Mouse (Mus musculus): Measurements from ENCODE around the gene Zscan29. TPM values are rescaled to one million over a fixed set of nuclear protein-coding genes. Genes with fewer than 3 reads are reported as not detected.

The Zscan29 gene
- 20.7 and 22.9 TPM in 2 replicates for total RNA-seq (2021)
- long read RNA-seq, transcript Zscan29-203 (2 exons, 2,894 nt) = major isoform, 5 of 22 reads
- long read RNA-seq, partial matches to known transcripts = 12 of 22 reads
- long read RNA-seq, other reads (novel, unspliced or antisense) = 5 of 22 reads

- peak; percentile 93 for DNase-seq
Observed at GRCm38 (mm10) chr2:121170980-121171742, at the start of gene Zscan29. TSS of gene Zscan29 (minus strand) at chr2:121171125.

- no peak for DNase-seq
Observed at GRCm38 (mm10) chr2:121219994-121220393, 49.1 kb upstream of the Zscan29 start.

GRCm38 (mm10) chr2:121219177-121219576 is 48.3 kb upstream of the Zscan29 start:
- no peak for DNase-seq

GRCm38 (mm10) chr2:121214491-121214890 is 43.6 kb upstream of the Zscan29 start:
- DNase-seq = no peak

DNA sequence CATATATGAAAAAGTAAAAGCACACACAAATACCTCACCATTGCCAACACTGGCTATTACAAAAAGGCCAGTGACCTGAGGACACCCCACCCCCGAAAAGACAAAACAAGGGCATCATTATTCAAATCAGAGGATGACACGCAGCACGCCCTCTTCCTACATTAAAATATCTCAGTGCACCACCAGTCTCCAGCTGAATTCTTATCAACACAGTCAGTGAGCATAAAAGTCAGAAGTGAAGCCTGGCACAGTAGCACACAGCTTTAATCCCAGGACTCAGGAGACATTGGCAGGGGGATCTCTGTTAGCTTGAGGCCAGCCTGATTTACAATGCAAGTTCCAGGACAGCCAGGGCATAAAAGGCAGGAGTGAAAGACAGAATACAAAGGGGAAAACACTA is 35.6 kb upstream of the Zscan29 start:
- no peak for DNase-seq

DNA sequence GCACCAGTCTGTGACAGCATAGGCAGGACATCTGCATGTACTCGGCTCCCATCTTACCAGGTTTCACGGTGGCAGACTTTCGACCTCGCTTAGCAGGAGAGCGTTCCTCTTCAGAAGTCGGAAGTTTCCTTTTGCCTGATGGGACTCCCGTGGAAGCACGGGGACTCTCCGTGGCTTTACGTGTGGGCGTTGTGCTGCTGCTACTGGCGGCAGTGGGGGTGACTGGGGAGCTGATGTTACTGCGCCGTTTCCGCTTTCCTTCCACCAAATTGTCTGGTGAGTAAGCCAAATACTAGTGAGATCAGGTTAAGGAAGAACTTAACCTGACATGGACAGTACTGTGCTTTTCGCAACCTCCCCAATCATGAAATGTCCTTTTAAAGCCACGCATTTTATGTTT is 33.4 kb upstream of the Zscan29 start:
- DNase-seq = no peak

DNA sequence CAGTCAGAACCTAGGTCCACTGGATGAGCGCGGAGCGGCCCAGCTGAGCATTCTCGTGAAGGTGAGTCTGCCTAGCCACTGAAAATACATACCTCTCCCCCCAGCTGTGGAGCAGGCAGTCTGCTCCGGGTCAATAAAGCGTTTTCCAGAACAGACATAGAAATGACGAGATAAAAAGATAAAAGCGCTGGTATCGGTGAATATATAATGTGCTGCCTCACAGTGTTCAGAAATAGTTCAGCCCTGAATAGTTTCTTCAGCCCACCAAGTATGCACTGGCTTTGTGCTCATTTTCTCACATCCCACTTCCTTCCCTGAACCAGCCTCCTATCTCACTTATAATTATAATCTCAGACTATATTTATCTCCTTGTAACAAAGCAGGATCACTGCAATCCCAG is 24.5 kb upstream of the Zscan29 start:
- no peak for DNase-seq

- no peak for DNase-seq
Observed at GRCm38 (mm10) chr2:121188530-121188929, 17.6 kb upstream of the Zscan29 start.

- DNase-seq = no peak
Observed at GRCm38 (mm10) chr2:121184142-121184541, 13.2 kb upstream of the Zscan29 start.

GRCm38 (mm10) chr2:121183431-121183830 is 12.5 kb upstream of the Zscan29 start:
- no peak for DNase-seq

DNA sequence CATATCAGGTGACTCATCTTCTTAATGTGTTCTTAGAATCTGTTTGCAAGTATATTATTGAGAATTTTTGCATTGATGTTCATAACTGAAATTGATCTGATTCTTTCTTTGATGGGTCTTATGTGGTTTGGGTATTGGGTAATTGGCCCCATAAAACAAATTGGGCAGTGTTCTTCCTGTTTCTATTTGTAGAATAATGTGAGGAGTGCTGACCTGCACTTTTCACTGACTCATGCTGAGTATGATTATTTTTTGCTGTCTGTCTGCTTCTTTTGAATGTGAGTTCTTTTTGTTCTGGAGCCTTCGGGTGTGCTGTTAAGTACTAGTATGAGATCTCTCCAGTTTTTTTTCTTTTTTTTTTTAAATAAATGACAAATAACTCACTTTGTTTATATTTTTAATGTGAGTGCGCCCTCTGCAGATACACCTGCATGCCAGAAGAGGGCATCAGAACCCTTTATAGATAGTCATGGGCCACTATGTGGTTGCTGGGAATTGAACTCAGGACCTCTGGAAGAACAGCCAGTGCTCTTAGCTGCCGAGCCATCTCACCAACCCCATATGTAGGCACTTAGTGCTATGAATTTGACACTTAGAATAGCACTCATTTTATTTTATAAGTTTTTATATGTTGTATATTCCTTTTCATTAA is 8.0 kb upstream of the Zscan29 start:
- no peak for DNase-seq

DNA sequence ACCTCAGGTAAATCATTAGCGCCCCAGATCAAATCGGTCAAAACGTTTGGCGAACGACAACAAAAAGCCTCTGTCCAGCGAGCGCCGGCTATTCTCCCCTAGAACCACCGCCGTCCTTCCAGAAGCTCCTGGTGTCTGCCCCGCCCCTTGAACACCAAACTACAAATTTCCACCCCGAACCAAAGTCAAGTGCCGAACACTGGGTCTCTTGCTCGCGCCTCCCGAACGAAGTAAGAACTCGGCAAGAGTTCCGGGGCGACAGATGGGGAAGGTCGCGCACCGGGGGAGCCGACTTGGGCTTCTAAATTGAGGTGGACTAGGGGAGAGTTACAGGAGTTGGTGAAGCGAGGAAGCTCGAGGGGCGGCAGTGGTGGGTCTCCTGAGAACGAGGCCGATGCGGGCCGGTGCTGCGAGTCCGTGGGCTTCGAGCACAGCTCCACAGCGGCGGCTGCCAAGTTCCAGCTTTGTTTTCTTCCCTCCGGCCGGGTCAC is 399 bp downstream of the Zscan29 start, which contains the start of gene Tubgcp4:
Gene Tubgcp4, plus strand, starts transcription at position 174 of the 491 bp plus-strand sequence.
- peak; percentile 48 for DNase-seq

DNA sequence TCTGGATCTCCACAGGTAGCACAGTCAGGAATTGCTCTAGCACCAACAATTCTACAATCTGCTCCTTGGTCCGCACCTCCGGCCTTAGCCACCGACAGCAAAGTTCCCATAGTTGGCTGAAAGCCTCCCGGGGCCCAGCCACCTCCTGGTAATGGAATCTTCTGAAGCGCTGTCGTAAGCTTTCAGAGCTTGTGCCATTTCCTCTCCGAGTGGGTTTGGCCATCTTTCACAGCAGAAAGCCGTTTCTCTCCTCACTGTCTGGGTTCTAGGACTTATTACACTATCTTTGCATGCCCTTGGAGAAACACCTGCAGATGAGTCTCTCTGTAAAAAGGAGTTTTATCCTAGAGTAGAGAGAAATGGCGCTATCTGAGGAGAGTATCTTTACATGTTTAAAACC is 1.0 kb downstream of the Zscan29 start:
- peak; percentile 46 for DNase-seq

DNA sequence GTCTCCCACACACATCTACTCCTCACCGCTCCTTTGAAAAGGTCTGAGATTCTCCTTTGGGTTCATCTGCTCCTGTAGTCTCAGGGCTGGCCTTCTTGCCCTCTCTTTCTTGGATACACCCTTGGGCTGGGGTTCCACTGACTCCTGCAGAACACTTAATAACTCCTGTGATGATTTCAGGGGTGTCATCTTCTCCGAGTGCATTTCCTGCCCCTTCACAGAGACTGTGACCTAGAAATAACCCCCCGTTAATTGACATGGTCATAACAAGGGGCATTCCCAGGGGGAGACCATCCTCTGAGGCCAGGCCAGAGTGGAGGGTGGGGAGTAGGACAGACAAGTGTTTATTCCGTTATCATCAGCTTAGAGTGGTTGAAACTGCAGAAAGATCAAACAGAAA is 1.8 kb downstream of the Zscan29 start:
- DNase-seq = no peak

GRCm38 (mm10) chr2:121153100-121153499 is 17.8 kb downstream of the Zscan29 start:
- DNase-seq = no peak

- DNase-seq = no peak
Observed at GRCm38 (mm10) chr2:121149679-121150078, 21.2 kb downstream of the Zscan29 start.

- no peak for DNase-seq
Observed at GRCm38 (mm10) chr2:121142415-121142814, 28.5 kb downstream of the Zscan29 start.

- DNase-seq = no peak
Observed at GRCm38 (mm10) chr2:121141216-121142035, 29.5 kb downstream of the Zscan29 start.

- DNase-seq = peak; percentile 87
Observed at GRCm38 (mm10) chr2:121140018-121140882, 30.7 kb downstream of the Zscan29 start, which contains the start of the genes Adal and Lcmt2. TSS of gene Adal (plus strand) at chr2:121140428. TSS of gene Lcmt2 (minus strand) at chr2:121140653.

GRCm38 (mm10) chr2:121139266-121140017 is 31.5 kb downstream of the Zscan29 start:
- peak; percentile 48 for DNase-seq

Measured in adrenal gland, postnatal 25 days (tissue).